Mouse (Mus musculus): ENCODE measurements at regions not wholly inside any gene's neighbourhood (a gene's known extent, or its start where the extent isn't known, plus 50 kb on each side); places are given as distances from the start of the nearest gene placed in this dataset.
"Not testable (repeated sequence)": the region's sequence is repeated elsewhere in the genome, so short reads cannot be mapped to it uniquely, and the experiment has no call there.

DNA sequence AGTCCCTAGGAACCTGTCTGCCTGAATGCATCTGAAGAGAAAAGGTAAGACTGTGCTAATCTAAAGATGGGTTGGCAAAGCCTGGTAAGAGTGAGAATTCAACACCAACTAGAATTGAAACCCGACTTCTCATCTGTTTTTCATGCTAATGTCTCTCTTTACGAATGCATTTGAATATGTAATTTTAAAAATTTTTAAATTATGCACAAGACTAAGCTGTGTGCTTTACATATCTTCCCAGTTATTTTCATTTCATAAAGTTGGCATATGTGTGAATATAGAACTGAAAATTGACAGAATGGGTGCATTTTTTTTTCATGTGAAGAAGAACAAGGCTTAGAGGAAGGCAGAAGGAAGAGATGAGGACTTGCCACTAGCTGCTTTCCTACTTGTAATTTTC lies 267.2 kb upstream of the Ube2e3 start:
- no peak for DNase-seq (ENCODE audit: low read depth, low spot score)

GRCm38 (mm10) chr2:78598039-78598438 lies 269.9 kb upstream of the Ube2e3 start:
- DNase-seq (ENCODE audit: low read depth, low spot score): no peak

- no peak for DNase-seq (ENCODE audit: low read depth, low spot score)
These were observed 271.7 kb upstream of the Ube2e3 start for GRCm38 (mm10) chr2:78596251-78596650.

DNA sequence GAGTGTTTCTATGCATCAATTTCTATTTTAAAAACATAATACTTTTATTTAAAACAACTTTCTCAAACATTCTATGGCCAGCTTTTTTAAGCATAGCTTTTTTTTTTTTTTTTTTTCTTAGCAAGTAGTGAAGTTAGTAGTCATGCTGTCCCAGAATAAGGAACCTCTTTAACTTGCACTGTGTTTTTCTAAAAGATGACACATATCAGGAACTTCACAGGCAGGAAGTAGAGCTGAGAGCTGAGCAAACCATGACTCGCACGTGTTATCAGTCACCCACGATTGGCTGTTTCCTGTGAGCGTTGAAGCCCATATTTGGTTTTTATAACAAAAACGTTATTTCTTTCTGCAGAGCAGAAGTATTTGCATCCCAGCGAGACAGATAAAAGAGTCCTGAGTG lies 287.9 kb upstream of the Ube2e3 start:
- DNase-seq (ENCODE audit: low read depth, low spot score): no peak

- DNase-seq (ENCODE audit: low read depth, low spot score): no peak
These were observed 295.4 kb upstream of the Ube2e3 start for GRCm38 (mm10) chr2:78572492-78572891.

GRCm38 (mm10) chr2:78558128-78558527 lies 309.8 kb upstream of the Ube2e3 start:
- DNase-seq (ENCODE audit: low read depth, low spot score): no peak

DNA sequence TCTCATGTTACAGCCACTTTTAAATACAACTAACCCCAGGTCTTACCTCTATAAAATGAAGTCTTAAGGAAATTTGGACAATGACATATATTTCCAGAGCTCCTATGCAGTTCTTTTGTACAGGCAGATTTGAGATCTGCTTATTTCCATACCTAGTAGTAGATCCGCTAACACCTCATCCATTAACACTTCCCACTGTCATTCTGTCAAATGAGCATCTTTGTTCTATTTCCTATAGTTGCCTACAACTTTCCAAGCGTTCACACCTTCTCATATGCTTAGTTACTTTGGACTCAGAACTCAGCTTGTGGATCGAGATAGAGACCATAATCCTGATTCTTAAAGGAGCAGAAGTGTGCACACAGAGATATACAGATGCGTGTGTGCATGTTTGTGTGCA lies 316.8 kb upstream of the Ube2e3 start:
- no peak for DNase-seq (ENCODE audit: low read depth, low spot score)

DNA sequence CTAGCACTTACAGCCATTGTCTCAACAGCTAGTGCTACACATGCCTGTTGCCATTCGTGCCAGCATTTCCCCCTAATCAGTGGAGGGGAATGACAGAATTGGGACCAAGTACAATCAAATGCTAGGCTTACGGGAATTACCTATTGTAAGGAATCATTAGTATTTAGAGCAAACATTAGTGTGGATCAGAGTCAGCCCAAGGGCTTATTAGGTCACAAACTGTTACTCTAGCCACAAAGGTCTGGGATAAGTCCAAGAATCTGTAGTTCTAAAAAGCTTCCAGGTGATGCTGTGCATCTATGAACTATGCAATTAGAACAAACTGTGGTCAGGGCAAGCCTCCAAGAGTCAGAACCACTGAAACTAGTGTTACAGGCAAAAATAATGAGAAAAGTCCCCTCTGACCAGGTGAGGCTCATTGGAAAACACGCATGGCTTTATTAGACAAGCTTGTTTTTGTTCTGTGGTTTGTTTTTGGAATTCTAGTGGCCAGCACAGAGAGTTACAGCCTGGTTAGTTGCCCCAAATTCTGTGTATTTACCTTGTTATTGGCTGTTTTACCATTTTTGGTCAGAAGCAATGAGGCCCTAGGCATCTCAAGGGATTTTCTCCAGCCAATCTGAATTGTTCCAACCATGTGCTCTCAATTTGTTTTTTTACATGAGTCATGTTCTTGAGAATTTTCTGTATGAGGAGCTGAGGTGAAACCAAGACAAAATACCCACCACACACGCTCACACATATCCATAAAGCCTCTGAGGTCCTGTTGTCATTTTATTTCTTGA lies 319.0 kb upstream of the Ube2e3 start:
- DNase-seq (ENCODE audit: low read depth, low spot score): no peak

DNA sequence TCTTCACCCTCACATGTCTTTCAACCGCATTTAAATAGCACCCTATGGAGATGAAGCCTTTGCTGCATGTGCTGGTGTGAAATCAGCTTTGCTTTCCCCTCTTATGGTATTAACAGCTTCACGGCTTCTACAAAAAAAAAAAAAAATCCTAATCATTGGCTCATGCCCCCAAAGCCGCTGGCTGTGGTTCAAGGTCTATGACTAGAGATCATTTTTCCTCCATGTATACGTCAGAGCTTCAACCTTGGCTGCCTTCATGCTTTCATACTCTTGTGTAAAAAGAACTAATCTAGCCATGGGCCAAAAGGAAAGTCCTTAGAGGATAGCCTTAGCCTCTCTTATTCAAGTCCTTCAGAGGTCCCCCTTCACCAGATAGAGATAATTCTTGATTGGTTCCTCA lies 320.6 kb upstream of the Ube2e3 start:
- DNase-seq (ENCODE audit: low read depth, low spot score): no peak

DNA sequence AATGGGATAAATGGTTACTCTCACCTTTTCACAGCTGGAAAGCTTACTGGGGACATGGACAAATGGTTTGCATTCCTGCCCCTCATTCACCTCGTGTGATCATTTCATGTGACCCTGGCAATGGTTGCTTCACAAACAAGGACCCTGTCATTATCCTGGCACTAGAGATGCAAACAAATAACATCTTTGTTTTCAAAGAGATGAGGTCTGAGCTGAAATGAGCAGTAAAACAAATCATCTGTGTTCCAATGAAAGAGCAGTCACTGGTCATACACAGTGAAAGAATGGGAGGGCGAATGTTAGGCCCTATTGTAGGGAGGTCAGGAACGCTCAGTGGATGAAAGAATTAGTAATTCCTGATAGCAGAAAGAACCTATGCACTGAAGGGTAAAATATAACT lies 327.5 kb upstream of the Ube2e3 start:
- no peak for DNase-seq (ENCODE audit: low read depth, low spot score)

GRCm38 (mm10) chr2:78539592-78540300 lies 328.2 kb upstream of the Ube2e3 start:
- no peak for DNase-seq (ENCODE audit: low read depth, low spot score)

DNA sequence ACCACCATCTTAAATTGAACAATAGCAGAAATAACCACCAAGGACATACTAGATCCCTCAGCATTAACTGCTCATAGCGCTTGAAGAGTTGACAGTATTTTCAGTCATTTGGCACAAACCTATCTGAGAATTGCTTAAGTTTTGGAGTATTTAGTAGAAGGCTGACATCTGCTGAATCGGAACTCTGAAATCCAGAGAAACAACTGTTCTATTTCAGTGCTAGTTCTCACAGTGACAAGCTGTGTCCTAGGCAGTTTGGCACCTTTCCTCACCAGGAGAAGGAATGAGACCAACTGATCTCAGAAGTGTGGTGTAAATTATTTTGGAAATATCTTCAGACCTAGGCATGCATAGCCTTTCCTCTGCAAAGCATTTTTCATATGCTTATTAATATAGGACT lies 330.4 kb upstream of the Ube2e3 start:
- no peak for DNase-seq (ENCODE audit: low read depth, low spot score)

GRCm38 (mm10) chr2:78533881-78534280 lies 334.0 kb upstream of the Ube2e3 start:
- not testable (repeated sequence) for DNase-seq (ENCODE audit: low read depth, low spot score)

DNA sequence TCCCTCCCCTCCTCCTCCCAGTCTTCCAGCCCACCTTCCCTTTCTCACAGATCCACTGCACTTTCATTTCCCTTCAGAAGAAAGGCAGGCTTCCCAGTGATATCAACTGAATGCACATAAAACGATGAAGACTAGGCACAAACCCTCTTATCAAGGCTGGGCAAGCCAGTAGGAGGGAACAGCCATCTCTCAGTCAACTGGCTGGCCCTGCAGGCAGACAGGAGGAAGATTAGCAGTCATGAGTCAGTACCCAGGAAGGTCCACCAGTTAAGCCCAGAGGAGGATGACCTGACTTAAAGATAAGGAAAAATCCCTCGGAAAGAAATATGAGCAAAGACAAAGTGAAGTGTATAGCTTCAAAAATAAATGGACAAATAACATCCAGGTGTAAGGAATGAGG lies 337.4 kb upstream of the Ube2e3 start:
- no peak for DNase-seq (ENCODE audit: low read depth, low spot score)

- DNase-seq (ENCODE audit: low read depth, low spot score): no peak
These were observed 347.5 kb upstream of the Ube2e3 start for GRCm38 (mm10) chr2:78520258-78521023.

DNA sequence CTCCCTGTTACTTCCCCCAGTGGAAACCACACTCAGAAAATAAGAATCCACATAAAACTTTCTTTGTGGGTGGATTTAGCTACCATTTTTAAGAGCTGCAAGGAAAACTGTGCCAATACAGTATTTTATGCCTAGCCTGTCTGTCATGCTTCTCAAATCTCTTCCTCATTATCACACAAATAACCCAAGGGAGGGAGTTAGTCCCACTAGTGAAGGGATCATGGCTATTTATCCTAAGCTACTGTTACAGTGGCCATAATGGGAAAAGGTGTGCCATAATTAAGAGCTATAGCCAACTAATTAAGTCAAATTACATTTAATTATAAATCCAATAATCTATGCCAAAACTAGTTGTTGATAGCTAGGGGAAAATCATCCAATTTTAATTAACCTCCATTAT lies 374.8 kb upstream of the Ube2e3 start:
- DNase-seq (ENCODE audit: low read depth, low spot score): no peak

- DNase-seq (ENCODE audit: low read depth, low spot score): peak; percentile 4
These were observed 387.9 kb upstream of the Ube2e3 start for GRCm38 (mm10) chr2:78480036-78480435.

DNA sequence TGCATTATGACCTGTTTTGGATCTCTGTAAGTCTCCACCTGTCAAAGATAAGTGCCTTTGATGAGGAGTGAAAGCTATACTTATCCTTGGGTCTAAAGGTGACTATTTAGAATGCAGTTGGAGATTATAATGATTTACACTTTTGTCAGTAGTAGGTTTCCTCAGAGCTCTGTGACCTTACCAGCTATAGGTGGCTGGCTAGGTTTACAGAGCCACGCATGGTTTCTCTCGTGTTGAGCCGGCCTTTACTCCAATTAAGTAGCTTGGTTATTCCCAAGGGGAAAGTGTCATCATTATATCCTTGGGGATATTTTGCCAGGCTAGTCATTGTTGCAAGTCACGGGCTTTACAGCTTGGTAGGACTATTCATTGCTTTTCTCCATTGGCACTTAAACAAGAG lies 408.5 kb upstream of the Ube2e3 start:
- no peak for DNase-seq (ENCODE audit: low read depth, low spot score)

- no peak for DNase-seq (ENCODE audit: low read depth, low spot score)
These were observed 414.5 kb upstream of the Ube2e3 start for GRCm38 (mm10) chr2:78453411-78453810.

DNA sequence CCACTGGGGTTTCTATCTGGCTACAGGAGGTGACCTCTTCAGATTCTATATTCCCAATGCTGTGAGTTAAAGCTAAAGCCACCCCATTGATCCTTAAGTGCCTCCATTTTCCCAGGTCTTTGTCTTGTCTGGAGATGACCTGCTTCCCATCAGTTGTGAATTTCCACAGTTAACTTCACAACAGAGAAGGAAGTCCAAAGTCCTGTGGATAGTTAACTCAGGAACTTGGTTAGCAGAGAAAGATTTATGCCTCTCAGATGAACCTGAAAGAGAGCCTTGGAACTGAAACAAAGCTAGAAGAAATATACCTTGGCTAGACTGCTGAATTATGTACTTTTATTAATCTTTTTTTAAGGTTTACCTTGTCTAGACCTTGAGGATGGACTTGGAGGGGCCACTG lies 431.1 kb upstream of the Ube2e3 start:
- DNase-seq (ENCODE audit: low read depth, low spot score): no peak

DNA sequence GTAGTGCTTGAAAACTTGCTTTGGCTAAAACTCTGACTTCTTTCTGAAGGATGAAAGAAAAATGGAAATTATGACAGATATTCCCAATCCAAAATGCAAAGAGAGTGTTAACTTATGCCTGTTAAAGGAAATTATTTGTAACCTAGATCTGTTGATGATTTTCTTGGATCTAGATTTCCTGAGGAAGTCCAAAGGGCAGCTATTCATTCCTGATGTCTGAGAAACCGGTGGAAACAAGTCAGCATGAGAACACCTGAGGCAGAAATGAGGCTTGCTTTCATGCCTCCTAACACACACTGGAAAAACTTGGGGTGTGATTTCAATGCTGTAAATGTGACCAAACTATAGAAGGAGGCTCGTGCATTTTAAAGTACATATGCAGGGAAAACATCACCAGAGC lies 432.9 kb upstream of the Ube2e3 start:
- no peak for DNase-seq (ENCODE audit: low read depth, low spot score)

DNA sequence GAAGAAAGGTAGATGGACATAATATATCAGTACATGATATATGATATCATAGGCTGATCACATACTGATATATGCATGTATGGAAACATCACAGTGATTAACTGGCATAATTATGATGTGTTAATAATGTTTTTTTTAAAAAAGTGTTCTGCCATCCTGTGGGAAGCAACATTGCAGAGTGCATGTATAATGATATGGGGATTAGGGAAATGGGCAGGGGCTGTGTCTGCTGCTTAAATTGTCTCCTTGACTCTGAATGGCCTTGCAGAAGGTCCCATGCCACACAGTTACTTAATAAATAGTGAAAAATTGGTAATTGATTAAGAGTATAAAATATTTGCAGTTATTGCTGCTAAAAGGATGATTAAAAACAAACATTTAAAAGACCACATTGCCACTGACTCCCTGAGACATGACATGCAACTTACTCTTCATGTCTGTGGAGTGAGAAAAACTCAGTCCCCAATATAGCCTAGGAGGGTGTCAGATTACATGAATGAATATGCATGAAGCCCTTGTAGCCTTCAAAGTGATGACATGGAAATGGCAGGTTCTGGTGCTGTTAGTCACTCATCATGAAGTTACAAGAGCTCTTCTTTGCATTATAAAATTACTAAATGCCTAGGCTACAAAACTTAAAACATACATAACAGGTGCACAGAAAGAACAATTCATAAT lies 440.1 kb upstream of the Ube2e3 start:
- no peak for DNase-seq (ENCODE audit: low read depth, low spot score)
